Mouse (Mus musculus) heart, postnatal 0 days (tissue): ENCODE data around the gene Cldn18.

ENCODE experiments used
- CTCF ChIP-seq: IDR thresholded peaks from 2 replicates; pipeline ENCODE4 v1.5.1; 2016; ENCODE audit warnings: antibody characterized with exemption, control low read depth, low read depth
- EP300 ChIP-seq: IDR thresholded peaks from 2 replicates; pipeline ENCODE4 v1.6.1; 2016; ENCODE audit warnings: antibody characterized with exemption, low read depth

DNA sequence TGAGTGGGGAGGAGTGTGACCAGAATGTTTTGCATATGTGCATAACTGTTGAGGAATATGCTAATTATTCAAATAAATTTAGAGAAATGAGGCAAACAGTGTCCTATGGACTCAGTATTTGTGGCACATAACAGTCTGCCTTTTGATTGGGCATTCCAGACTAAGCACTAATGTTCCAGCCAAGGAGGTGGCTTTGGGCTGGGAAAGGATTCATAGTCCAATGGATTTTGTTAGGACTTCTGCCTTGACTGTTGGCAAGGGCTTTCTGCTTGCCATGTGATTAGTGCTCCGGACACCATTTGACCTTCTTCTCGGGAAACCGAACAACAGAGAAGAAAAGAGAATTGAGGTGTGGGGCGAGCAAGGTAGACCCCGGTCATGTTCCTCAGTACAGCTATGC, 27.3 kb downstream of the Cldn18 start:
- TF ChIP-seq CTCF (no peak), EP300 (no peak)
